Mouse (Mus musculus) embryonic facial prominence, embryonic 13.5 days (tissue): ENCODE measurements at regions not wholly inside any gene's neighbourhood (a gene's known extent, or its start where the extent isn't known, plus 50 kb on each side); places are given as distances from the start of the nearest gene placed in this dataset.

Experiments used
- ATAC-seq: fragments of 200-750 bp; cut with Nextera tagmentation; 2 replicates; pipeline ENCODE4 v1.8.0; 2017; ENCODE audit warnings: low read depth; ENCODE audit not compliant: insufficient number of reproducible peaks, insufficient read depth, low FRiP score, low TSS enrichment
- H3K27ac ChIP-seq: fragments of 300-500 bp; sonication (generic); 2 replicates; pipeline ENCODE4 v1.5.1; 2015; ENCODE audit warnings: moderate library complexity, mild to moderate bottlenecking, inconsistent platforms
- H3K27me3 ChIP-seq: fragments of 300-500 bp; sonication (generic); 2 replicates; pipeline ENCODE4 v1.6.1; 2015; ENCODE audit warnings: mild to moderate bottlenecking, inconsistent platforms
- H3K36me3 ChIP-seq: fragments of 300-500 bp; sonication (generic); 2 replicates; pipeline ENCODE4 v1.6.1; 2015; ENCODE audit warnings: mild to moderate bottlenecking, inconsistent platforms
- H3K4me1 ChIP-seq: fragments of 300-500 bp; sonication (generic); 2 replicates; pipeline ENCODE4 v1.6.1; 2015; ENCODE audit warnings: inconsistent platforms
- H3K4me2 ChIP-seq: fragments of 300-500 bp; sonication (generic); 2 replicates; pipeline ENCODE4 v1.6.1; 2015; ENCODE audit warnings: moderate library complexity, mild to moderate bottlenecking, inconsistent platforms
- H3K4me3 ChIP-seq: fragments of 300-500 bp; sonication (generic); 2 replicates; pipeline ENCODE4 v1.5.1; 2015; ENCODE audit warnings: mild to moderate bottlenecking, inconsistent platforms
- H3K9ac ChIP-seq: fragments of 300-500 bp; sonication (generic); 2 replicates; pipeline ENCODE4 v1.6.1; 2015; ENCODE audit warnings: mild to moderate bottlenecking, inconsistent platforms
- H3K9me3 ChIP-seq: fragments of 300-500 bp; sonication (generic); 2 replicates; pipeline ENCODE4 v1.6.1; 2016; ENCODE audit warnings: inconsistent platforms
- WGBS: fragments of 180-500 bp; shearing (Covaris S2); methylation state at CpG from one replicate; pipeline ENCODE4 v1.1.7; 2015; ENCODE audit warnings: mixed read lengths; 5-methylcytosine and 5-hydroxymethylcytosine counted together

DNA sequence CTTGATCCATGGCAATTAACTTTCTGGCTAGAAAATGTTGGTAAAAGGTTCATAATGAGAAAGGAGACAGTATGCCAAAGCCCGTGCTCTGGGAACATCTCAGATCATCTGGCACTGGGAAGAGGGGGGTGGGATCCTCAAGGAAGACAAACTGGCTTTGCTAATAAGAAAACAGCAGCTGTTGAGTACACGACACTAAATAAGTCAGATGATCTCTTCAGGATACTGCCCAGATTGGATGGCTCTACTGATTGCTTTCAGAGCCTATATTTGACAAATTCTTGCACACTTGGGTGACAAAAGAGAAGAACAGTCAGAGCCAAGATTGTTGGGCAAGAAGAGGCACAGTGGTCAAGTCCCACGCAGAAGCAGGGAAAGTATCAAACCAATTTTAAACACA lies 443.7 kb downstream of the Tns3 start:
- Histone ChIP-seq H3K27me3 (no peaks in the 10 kb centered on the region), H3K4me2 (no peak overlapping the region), H3K9me3 (no peaks in the 10 kb centered on the region), H3K9ac (no peak overlapping the region), H3K4me1 (0 out of 2 replicates have a peak, but pooled peaks cover 4% of the 10 kb centered on the region), H3K4me3 (no peak overlapping the region), H3K36me3 (no peaks in the 10 kb centered on the region), H3K27ac (no peak overlapping the region)
- WGBS = 77% methylated on average over 3 of the region's 3 CpGs
- no peak for ATAC-seq

DNA sequence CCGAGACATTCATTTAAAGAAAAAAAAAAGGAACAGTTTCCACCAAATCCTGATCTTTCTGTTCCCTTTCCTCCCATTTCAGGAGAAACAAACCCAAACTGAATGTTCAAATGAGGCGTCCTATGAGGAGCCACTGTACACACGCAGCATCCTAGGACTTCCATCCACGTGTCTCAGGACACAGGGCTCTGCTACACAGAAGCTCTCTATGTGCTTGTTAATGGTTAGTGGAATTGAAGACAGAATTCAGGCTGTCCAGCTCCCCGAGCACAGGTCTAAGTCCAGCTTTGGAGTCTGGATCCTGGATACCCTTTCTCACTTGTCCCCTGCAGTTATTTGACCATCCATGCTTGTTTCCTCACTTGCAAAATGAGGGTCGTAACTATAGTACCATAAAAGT lies 444.4 kb downstream of the Tns3 start:
- H3K27me3 ChIP-seq = no peaks in the 10 kb centered on the region
- no peaks in the 10 kb centered on the region for H3K36me3 ChIP-seq
- 77% methylated on average over 6 of the region's 6 CpGs for WGBS
- no peaks in the 10 kb centered on the region for H3K9me3 ChIP-seq
- H3K9ac ChIP-seq = no peak overlapping the region
- no peak overlapping the region for H3K4me2 ChIP-seq
- H3K27ac ChIP-seq = no peak overlapping the region
- ATAC-seq = no peak
- 0 out of 2 replicates have a peak, but pooled peaks cover 4% of the 10 kb centered on the region for H3K4me1 ChIP-seq
- H3K4me3 ChIP-seq = no peak overlapping the region

DNA sequence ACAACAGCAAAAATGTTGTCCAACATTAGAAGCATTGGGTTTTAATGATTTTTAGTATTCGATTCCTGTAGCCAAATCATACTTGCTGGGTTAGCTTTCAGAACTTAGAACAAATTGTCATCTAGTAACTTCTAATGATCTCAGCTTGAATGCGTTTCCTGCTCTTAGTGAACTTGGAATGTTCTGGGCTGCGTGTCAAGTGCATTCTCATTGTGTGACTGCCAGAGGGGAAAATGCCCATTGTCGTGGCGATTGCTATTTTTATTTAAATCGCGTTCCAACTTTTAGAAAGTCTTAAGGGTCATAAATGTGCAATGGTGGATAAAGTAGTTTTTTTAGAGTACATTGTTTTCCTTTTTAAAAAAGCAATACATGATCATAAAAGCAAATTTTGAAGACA lies 448.7 kb downstream of the Tns3 start:
- no peak overlapping the region for H3K4me3 ChIP-seq
- no peaks in the 10 kb centered on the region for H3K36me3 ChIP-seq
- no peaks in the 10 kb centered on the region for H3K9me3 ChIP-seq
- H3K4me1 ChIP-seq = no peaks in the 10 kb centered on the region
- H3K4me2 ChIP-seq = no peak overlapping the region
- H3K27me3 ChIP-seq = no peaks in the 10 kb centered on the region
- H3K9ac ChIP-seq = no peak overlapping the region
- WGBS = 77% methylated on average over 7 of the region's 7 CpGs
- no peak for ATAC-seq
- H3K27ac ChIP-seq = no peak overlapping the region

DNA sequence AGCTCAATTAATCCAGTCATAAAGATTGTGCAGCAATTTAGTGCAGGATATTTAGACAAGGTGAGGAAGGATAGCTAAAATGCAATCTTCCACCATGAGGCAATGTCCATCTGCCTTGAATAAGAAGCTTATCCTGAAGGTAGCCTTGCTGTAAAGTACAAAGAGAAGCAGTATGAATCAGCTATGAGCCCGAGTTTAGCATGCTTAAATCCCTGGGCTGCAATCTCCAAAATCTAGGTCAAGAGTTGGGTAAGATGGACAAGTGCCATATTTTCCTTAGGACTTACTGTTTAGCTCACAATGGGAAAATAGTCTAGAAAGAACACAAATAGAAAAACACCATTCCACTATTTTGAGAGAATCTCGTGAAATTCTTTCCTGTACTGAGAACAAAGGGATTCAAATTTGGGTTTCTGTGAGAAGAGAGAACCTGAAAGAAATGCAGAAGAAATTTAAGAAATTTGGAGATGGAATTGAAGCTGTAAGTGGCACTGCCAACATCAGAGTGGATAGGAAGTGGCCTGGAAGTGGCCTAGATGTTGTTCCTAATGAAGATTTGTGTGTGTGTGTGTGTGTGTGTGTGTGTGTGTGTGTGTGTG lies 449.9 kb downstream of the Tns3 start:
- Histone ChIP-seq H3K4me2 (no peak overlapping the region), H3K4me3 (no peak overlapping the region), H3K27me3 (no peaks in the 10 kb centered on the region), H3K9me3 (no peaks in the 10 kb centered on the region), H3K36me3 (no peaks in the 10 kb centered on the region), H3K27ac (no peak overlapping the region), H3K9ac (no peak overlapping the region), H3K4me1 (no peaks in the 10 kb centered on the region)
- 58% methylated on average over 2 of the region's 2 CpGs for WGBS
- no peak for ATAC-seq

DNA sequence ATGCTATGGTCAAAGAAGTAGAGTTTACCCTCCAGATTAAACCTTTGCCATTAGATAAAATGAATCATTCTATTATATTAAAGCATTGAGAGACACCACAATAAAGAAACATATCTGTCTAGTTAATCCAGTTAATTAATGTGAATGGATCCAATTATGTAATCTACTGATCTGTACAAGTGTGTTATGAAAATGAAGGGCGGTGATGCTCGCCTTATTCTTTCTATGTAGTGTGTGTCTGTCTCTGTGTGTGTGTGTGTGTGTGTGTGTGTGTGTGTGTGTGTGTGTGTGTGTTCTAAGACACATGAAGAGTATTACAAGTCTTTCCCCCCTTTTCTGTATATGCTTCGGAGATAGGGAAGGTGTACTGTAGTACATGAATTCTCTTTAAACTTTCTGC lies 451.2 kb downstream of the Tns3 start:
- H3K4me3 ChIP-seq = no peak overlapping the region
- no peak for ATAC-seq
- no peaks in the 10 kb centered on the region for H3K4me1 ChIP-seq
- 97% methylated on average over 3 of the region's 3 CpGs for WGBS
- no peak overlapping the region for H3K4me2 ChIP-seq
- no peaks in the 10 kb centered on the region for H3K36me3 ChIP-seq
- no peaks in the 10 kb centered on the region for H3K27me3 ChIP-seq
- H3K9ac ChIP-seq = no peak overlapping the region
- H3K27ac ChIP-seq = no peak overlapping the region
- no peaks in the 10 kb centered on the region for H3K9me3 ChIP-seq

DNA sequence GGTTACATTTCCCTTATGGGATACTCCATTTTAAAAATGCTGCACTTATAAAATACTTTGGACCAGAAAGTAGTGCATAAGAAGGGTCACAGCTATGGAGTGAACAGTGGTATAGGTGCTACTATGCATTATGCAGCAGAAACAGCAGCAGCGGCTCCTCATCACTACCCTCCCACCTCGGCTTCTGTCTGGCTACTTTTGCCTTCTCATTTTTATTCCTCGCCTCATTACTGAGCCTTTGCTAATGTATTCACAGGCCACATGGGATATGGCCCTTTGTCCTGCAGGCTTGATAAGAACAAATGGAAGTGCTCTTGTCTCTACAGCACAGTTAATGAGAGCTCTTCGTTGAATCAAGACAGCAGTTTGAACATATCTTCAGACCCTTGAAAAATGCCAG lies 451.6 kb downstream of the Tns3 start:
- H3K27ac ChIP-seq = no peak overlapping the region
- no peaks in the 10 kb centered on the region for H3K4me1 ChIP-seq
- H3K9ac ChIP-seq = no peak overlapping the region
- ATAC-seq = no peak
- no peak overlapping the region for H3K4me2 ChIP-seq
- H3K4me3 ChIP-seq = no peak overlapping the region
- no peaks in the 10 kb centered on the region for H3K27me3 ChIP-seq
- no peaks in the 10 kb centered on the region for H3K9me3 ChIP-seq
- H3K36me3 ChIP-seq = no peaks in the 10 kb centered on the region
- WGBS = 82% methylated on average over 4 of the region's 4 CpGs

DNA sequence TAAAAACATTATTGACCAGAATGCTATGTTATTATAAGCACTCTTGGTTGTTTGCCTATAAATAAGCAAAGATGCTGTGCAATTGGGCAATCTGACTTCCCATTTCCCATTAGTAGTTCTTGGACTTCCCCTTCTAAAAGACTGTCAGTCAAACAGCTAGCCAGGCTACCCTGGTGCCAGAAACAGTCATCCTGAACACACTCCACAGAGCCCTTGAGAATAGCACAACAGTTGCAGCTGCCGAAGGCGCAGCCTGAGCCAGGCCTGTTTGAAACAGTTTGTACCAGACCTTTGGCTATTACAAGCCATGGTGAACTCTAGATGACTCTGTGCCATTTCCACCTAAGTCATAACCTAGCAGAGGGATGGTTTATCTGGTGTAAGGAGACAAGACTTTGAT lies 455.3 kb downstream of the Tns3 start:
- peaks cover 6% of the 10 kb centered on the region; the same call in 1 of the 2 replicates for H3K9me3 ChIP-seq
- no peak for ATAC-seq
- 94% methylated on average over 2 of the region's 2 CpGs for WGBS
- no peak overlapping the region for H3K4me2 ChIP-seq
- no peaks in the 10 kb centered on the region for H3K27me3 ChIP-seq
- no peak overlapping the region for H3K9ac ChIP-seq
- no peak overlapping the region for H3K4me3 ChIP-seq
- H3K4me1 ChIP-seq = no peaks in the 10 kb centered on the region
- no peak overlapping the region for H3K27ac ChIP-seq
- H3K36me3 ChIP-seq = no peaks in the 10 kb centered on the region

DNA sequence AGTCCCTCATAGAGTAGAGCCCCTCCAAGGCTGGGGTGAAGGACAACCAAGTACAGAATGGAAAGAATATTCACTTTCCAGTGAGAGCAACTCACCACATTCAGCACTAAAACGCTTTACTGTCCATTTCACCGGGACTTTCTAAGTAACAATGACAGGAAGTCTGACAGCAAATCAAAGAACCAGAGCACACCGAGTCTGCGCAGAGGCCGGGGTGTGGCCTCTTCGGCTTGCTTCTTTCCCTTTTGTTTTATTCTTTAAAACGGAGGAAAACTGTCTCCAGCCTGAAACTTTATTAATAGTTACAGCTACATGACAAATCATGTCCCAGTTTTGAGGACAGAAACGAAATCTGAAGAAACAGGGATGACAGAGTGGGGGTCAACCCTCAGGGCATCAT lies 465.0 kb downstream of the Tns3 start:
- no peak for ATAC-seq
- Histone ChIP-seq H3K36me3 (no peaks in the 10 kb centered on the region), H3K4me1 (no peaks in the 10 kb centered on the region), H3K9me3 (no peaks in the 10 kb centered on the region), H3K9ac (no peak overlapping the region; the same call in 1 of the 2 replicates), H3K27ac (no peak overlapping the region), H3K4me2 (no peak overlapping the region), H3K27me3 (no peaks in the 10 kb centered on the region), H3K4me3 (no peak overlapping the region)
- 51% methylated on average over 8 of the region's 8 CpGs for WGBS
